Mouse (Mus musculus) E14TG2a.4 (cell line): Measurements from ENCODE around the gene H2-Ab1.
A peak's percentile ranks its signal among the peaks of the same experiment; 100 is the strongest.

ENCODE experiments used
- H3K27me3 ChIP-seq: 2 replicates; pipeline ENCODE4 v1.6.1; 2014; ENCODE audit warnings: low read length, control low read depth; ENCODE audit not compliant: insufficient read depth
- H3K36me3 ChIP-seq: 2 replicates; pipeline ENCODE4 v1.6.1; 2014; ENCODE audit warnings: low read length, control low read depth; ENCODE audit not compliant: insufficient read depth
- H3K4me1 ChIP-seq: replicated peaks from 2 replicates; pipeline ENCODE4 v1.6.1; 2014; ENCODE audit warnings: low read depth, low read length, control low read depth
- H3K4me3 ChIP-seq: replicated peaks from 2 replicates; pipeline ENCODE4 v1.5.1; 2014; ENCODE audit warnings: mild to moderate bottlenecking, low read length
- H3K9me3 ChIP-seq: 2 replicates; pipeline ENCODE4 v1.6.1; 2014; ENCODE audit warnings: low read length, control low read depth
- CTCF ChIP-seq: conservative IDR thresholded peaks from 2 replicates; pipeline ENCODE4 v1.5.1; 2014; ENCODE audit warnings: low read length
- NANOG ChIP-seq: IDR thresholded peaks from 2 replicates; pipeline ENCODE4 v1.6.1; 2014; ENCODE audit warnings: borderline replicate concordance, low read length, mixed read lengths
- POU5F1 ChIP-seq: IDR thresholded peaks from 2 replicates; pipeline ENCODE4 v1.6.1; 2014; ENCODE audit warnings: low read length, borderline replicate concordance

The H2-Ab1 gene

GRCm38 (mm10) chr17:34257594-34258375 lies at the start of gene H2-Ab1:
Gene H2-Ab1 (plus strand): TSS chr17:34257689.
- H3K4me3 ChIP-seq, result no peak within 1 kb of the TSS
- H3K27me3 ChIP-seq, result peaks cover 41% of the 10 kb centered on the region
- no peaks in the 10 kb centered on the region for H3K4me1 ChIP-seq
- TF ChIP-seq CTCF (no peak), POU5F1 (no peak), NANOG (no peak)
- H3K36me3 ChIP-seq, result no peaks in the 10 kb centered on the region
- no peaks in the 10 kb centered on the region for H3K9me3 ChIP-seq

- peaks cover 28% of the 10 kb centered on the region for H3K4me1 ChIP-seq
- peaks cover 2% of the 10 kb centered on the region for H3K9me3 ChIP-seq
- no peaks in the 10 kb centered on the region for H3K36me3 ChIP-seq
- TF ChIP-seq CTCF (no peak), POU5F1 (no peak), NANOG (no peak)
- no peak overlapping the region for H3K4me3 ChIP-seq
- peaks cover 67% of the 10 kb centered on the region for H3K27me3 ChIP-seq
These were observed 49.6 kb upstream of the H2-Ab1 start for GRCm38 (mm10) chr17:34207866-34208265.

- Histone ChIP-seq H3K27me3 (peaks cover 64% of the 10 kb centered on the region), H3K9me3 (peaks cover 6% of the 10 kb centered on the region), H3K36me3 (no peaks in the 10 kb centered on the region), H3K4me3 (no peak overlapping the region), H3K4me1 (peaks cover 28% of the 10 kb centered on the region)
- TF ChIP-seq CTCF, result no peak
- TF ChIP-seq POU5F1, result no peak
- no peak for TF ChIP-seq NANOG
These were observed 49.1 kb upstream of the H2-Ab1 start for GRCm38 (mm10) chr17:34208421-34208820.

- Histone ChIP-seq H3K4me1 (peaks cover 25% of the 10 kb centered on the region), H3K36me3 (no peaks in the 10 kb centered on the region), H3K27me3 (peaks cover 59% of the 10 kb centered on the region), H3K9me3 (peaks cover 19% of the 10 kb centered on the region), H3K4me3 (no peak overlapping the region)
- no peak for TF ChIP-seq POU5F1
- TF ChIP-seq CTCF, result peak; percentile 68
These were observed 47.8 kb upstream of the H2-Ab1 start for GRCm38 (mm10) chr17:34209680-34210079.

GRCm38 (mm10) chr17:34210599-34210998 lies 46.9 kb upstream of the H2-Ab1 start:
- Histone ChIP-seq H3K36me3 (no peaks in the 10 kb centered on the region), H3K9me3 (peaks cover 28% of the 10 kb centered on the region), H3K27me3 (peaks cover 50% of the 10 kb centered on the region), H3K4me3 (no peak overlapping the region), H3K4me1 (peaks cover 16% of the 10 kb centered on the region)
- no peak for TF ChIP-seq NANOG
- no peak for TF ChIP-seq POU5F1

GRCm38 (mm10) chr17:34211746-34212365 lies 45.6 kb upstream of the H2-Ab1 start:
- Histone ChIP-seq H3K27me3 (peaks cover 38% of the 10 kb centered on the region), H3K4me1 (peaks cover 14% of the 10 kb centered on the region), H3K36me3 (no peaks in the 10 kb centered on the region), H3K4me3 (peak overlapping the region; percentile 20; the same call in 1 of the 2 replicates), H3K9me3 (peaks cover 41% of the 10 kb centered on the region)
- no peak for TF ChIP-seq CTCF
- no peak for TF ChIP-seq POU5F1
- TF ChIP-seq NANOG, result no peak

- no peak overlapping the region for H3K4me3 ChIP-seq
- no peak for TF ChIP-seq NANOG
- no peak for TF ChIP-seq POU5F1
- TF ChIP-seq CTCF, result no peak
- H3K9me3 ChIP-seq, result peaks cover 62% of the 10 kb centered on the region
- peaks cover 8% of the 10 kb centered on the region for H3K4me1 ChIP-seq
- H3K36me3 ChIP-seq, result no peaks in the 10 kb centered on the region
- H3K27me3 ChIP-seq, result peaks cover 31% of the 10 kb centered on the region
These were observed 43.6 kb upstream of the H2-Ab1 start for GRCm38 (mm10) chr17:34213936-34214335.

- peaks cover 29% of the 10 kb centered on the region for H3K27me3 ChIP-seq
- no peaks in the 10 kb centered on the region for H3K36me3 ChIP-seq
- H3K4me3 ChIP-seq, result no peak overlapping the region
- peaks cover 65% of the 10 kb centered on the region for H3K9me3 ChIP-seq
- TF ChIP-seq POU5F1 (no peak), NANOG (no peak), CTCF (no peak)
- H3K4me1 ChIP-seq, result peaks cover 6% of the 10 kb centered on the region
These were observed 42.3 kb upstream of the H2-Ab1 start for GRCm38 (mm10) chr17:34215176-34215575.
